Mouse (Mus musculus) layer of hippocampus, adult 11-12 months (tissue): ENCODE results near the gene Gltpd2.

ENCODE experiments used
- DNase-seq: peaks from one replicate; pipeline ENCODE4 v3.0.0; 2022; ENCODE audit warnings: low spot score

Gltpd2 gene

DNA sequence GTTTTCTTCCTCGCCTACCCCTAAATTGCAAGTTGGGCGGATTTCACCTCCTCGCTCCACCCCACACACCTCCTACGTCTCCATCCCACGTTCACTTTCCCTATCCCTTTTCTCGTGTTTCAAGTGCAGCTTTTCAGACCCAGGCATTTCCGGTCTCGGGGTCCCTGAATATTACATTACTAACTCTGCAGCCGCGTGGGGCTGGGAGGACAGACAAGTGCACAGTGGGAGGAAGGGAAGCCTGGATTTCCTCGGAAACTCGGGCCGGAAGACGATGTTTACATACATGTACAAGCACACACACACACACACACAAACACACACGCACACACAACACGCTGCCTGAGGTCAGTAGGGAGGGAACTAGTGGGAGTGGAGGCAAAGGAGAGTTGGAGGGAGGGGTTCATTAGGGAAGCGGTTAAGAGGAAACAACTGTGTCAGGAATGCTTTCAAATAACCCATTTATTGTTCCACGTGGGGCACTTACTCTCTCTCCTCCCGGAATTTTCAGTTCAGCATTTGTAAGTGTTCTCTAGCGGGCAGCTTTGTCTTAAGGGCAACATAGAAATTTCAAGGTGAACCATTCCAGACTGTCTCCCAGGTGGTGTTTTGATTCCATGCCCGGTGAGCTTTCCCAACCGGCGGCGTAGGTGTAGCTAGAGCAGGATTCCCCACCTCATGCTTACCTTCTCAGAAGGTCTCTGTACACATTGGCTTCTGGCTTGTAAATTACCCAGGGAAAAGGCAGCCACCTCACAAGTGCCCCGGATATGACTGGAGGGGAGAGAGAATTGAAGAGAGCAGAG is 44.7 kb downstream of the Gltpd2 start:
- DNase-seq: no peak

DNA sequence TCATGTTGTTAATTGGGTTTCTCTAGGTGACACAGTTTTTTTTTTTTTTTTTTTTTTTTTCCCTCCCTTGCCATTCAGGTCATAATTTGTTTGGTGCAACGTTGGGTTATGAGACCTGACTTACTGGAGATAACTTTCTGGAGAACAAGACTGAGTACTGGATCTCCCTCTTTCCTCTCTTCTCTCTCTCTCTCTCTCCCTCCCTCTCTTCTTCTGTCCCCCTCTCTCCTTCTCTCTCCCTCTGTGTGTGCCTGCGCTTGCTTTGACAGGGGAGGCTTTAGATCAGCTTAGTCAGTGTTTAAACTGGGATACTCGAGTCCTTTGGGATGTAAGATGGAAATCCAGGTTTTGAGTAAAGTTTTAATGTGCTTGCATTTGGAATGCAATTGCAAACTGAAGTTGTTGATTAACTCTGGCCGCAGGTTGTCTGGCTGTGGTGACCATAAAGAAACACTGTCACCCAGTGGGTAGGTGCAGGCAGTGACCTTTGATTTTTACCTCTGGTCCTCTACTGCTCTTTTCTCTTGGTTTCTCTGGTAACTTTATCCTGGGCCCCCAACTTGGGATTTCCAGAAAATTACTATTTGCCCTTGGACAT is 45.4 kb downstream of the Gltpd2 start:
- DNase-seq: no peak

DNA sequence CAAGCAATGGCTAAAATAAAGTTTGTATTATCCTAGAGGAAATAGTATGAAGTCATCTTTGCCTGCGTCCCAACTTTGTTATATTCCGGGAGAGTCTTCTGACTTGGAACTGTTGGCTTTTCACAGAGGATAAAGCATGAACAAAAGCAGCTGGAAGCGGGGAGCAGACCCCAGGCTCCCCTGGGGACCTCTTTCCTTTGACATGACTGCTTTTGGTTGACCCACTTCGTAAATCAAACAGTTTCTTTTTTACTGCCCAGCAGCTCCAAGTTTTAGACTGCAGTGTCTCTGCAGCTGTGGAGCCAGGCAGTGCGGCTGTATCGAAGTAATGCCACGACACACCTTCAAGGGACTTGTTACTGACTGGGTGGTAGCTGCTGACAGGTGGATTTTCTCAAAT is 47.6 kb downstream of the Gltpd2 start:
- DNase-seq: no peak
